Mouse (Mus musculus) brain, embryonic 14.5 days (tissue): ENCODE results near the gene 4930590J08Rik.

Experiments used
- CTCF ChIP-seq: fragments of 200-500 bp; IDR thresholded peaks from 2 replicates; pipeline ENCODE4 v1.5.1; 2012; ENCODE audit warnings: inconsistent platforms, mild to moderate bottlenecking, moderate library complexity, borderline replicate concordance; ENCODE audit not compliant: insufficient read depth, insufficient read length; ENCODE audit errors: extremely low read depth
- POLR2A ChIP-seq: fragments of 200-500 bp; IDR thresholded peaks from 2 replicates; pipeline ENCODE4 v1.6.1; 2012; ENCODE audit warnings: mild to moderate bottlenecking, inconsistent platforms, borderline replicate concordance; ENCODE audit not compliant: poor library complexity, insufficient read depth, insufficient read length, severe bottlenecking; ENCODE audit errors: extremely low read depth

- TF ChIP-seq POLR2A (no peak), CTCF (no peak)
These were observed 57.6 kb downstream of the 4930590J08Rik start for GRCm38 (mm10) chr6:91960028-91960811.
